Mouse (Mus musculus) hindbrain, embryonic 16.5 days (tissue): Measurements from ENCODE around the gene Plekha5. TPM values are rescaled to one million over a fixed set of nuclear protein-coding genes. Genes with fewer than 3 reads are reported as not detected.

Source experiments
- ATAC-seq: fragments of 200-750 bp; cut with Nextera tagmentation; 2 replicates; pipeline ENCODE4 v1.8.0; 2017; ENCODE audit warnings: moderate TSS enrichment, moderate library complexity
- H3K27ac ChIP-seq: fragments of 300-500 bp; sonication (generic); 2 replicates; pipeline ENCODE4 v1.5.1; 2014; ENCODE audit warnings: low read depth, mild to moderate bottlenecking, control low read depth, low read length, moderate library complexity
- H3K27me3 ChIP-seq: fragments of 300-500 bp; sonication (generic); replicated peaks from 2 replicates; pipeline ENCODE4 v1.6.1; 2014; ENCODE audit warnings: low read length; ENCODE audit not compliant: control insufficient read depth, insufficient read depth
- H3K36me3 ChIP-seq: fragments of 300-500 bp; sonication (generic); 2 replicates; pipeline ENCODE4 v1.6.1; 2014; ENCODE audit warnings: mild to moderate bottlenecking, low read length, moderate library complexity, mixed read lengths; ENCODE audit not compliant: control insufficient read depth, insufficient read depth
- H3K4me1 ChIP-seq: fragments of 300-500 bp; sonication (generic); 2 replicates; pipeline ENCODE4 v1.6.1; 2014; ENCODE audit warnings: low read depth, low read length; ENCODE audit not compliant: control insufficient read depth, insufficient read depth
- H3K4me2 ChIP-seq: fragments of 300-500 bp; sonication (generic); 2 replicates; pipeline ENCODE4 v1.6.1; 2014; ENCODE audit warnings: mild to moderate bottlenecking, low read length, control low read depth, moderate library complexity
- H3K4me3 ChIP-seq: fragments of 300-500 bp; sonication (generic); 2 replicates; pipeline ENCODE4 v1.5.1; 2014; ENCODE audit warnings: mild to moderate bottlenecking, low read length, control low read depth, moderate library complexity
- H3K9ac ChIP-seq: fragments of 300-500 bp; sonication (generic); 2 replicates; pipeline ENCODE4 v1.6.1; 2014; ENCODE audit warnings: low read depth, mild to moderate bottlenecking, control low read depth, low read length, moderate library complexity
- H3K9me3 ChIP-seq: fragments of 300-500 bp; sonication (generic); 2 replicates; pipeline ENCODE4 v1.6.1; 2014; ENCODE audit warnings: mild to moderate bottlenecking, low read length, moderate library complexity; ENCODE audit not compliant: control insufficient read depth
- WGBS: fragments of 180-500 bp; shearing (Covaris S2); extraction: QIAGEN DNeasy Blood & Tissue Kit; methylation state at CpG from one replicate; pipeline ENCODE4 v1.1.7; 2014; 5-methylcytosine and 5-hydroxymethylcytosine counted together
- polyA plus RNA-seq: library from polyadenylated mRNA; unstranded; fragments of >200 nt; fragmentation: Nextera tagmentation; extraction: Ambion mirVana; gene quantifications from 2 replicates; pipeline ENCODE4 v1.2.1, GENCODE M21; 2015

Gene Plekha5
- polyA plus RNA-seq, 1 experiment from 2014 or later: 31.2 TPM

DNA sequence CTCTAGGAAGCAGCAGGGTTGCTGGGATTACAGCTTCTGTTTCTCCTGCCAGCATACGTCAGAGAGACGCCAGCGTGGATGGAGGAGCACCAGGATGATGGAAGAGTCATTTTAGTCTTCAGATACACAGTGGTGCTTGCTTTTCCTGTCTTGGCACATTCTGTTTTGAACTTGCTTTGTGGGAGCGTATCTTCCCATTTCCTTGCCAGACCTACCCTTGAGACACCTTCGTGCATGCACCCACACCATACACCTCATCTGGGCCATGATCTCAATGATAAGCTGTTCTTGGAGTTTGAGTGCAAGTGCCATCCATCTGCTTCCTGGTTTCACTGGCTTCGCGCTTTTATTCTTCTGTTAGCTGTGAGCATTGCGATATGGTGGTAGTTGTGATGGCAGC, 28.9 kb downstream of the Plekha5 start:
- Histone ChIP-seq H3K9me3 (no peaks in the 10 kb centered on the region), H3K27ac (no peak overlapping the region), H3K4me2 (no peak overlapping the region), H3K4me1 (peaks cover 4% of the 10 kb centered on the region), H3K4me3 (no peak overlapping the region), H3K36me3 (peaks cover 2% of the 10 kb centered on the region; the same call in 1 of the 2 replicates), H3K9ac (no peak overlapping the region), H3K27me3 (no peaks in the 10 kb centered on the region)
- 93% methylated on average over 8 of the region's 8 CpGs for WGBS
- no peak for ATAC-seq

DNA sequence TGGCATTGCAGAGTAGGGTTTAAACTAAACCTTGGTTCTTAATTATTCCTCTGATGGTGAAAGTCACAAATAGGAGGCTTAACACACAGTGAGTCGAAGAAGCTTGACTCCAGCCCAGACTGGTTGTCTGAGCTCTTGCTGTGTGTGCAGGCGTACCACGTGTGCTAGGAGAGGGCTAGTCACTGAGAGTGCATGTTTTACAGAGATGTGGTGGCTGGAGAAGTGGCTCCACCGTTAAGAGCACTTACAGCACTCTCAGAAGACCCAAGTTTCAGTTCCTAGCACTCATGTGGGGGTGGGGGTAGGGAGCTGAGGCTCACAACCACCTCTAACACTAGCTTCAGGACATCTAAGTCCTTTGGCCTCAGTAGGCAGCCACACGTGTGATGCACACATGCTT, 29.6 kb downstream of the Plekha5 start:
- 93% methylated on average over 5 of the region's 5 CpGs for WGBS
- Histone ChIP-seq H3K27me3 (no peaks in the 10 kb centered on the region), H3K4me1 (peaks cover 4% of the 10 kb centered on the region), H3K36me3 (peaks cover 2% of the 10 kb centered on the region; the same call in 1 of the 2 replicates), H3K4me2 (no peak overlapping the region), H3K4me3 (no peak overlapping the region), H3K27ac (no peak overlapping the region), H3K9ac (no peak overlapping the region), H3K9me3 (no peaks in the 10 kb centered on the region)
- ATAC-seq: no peak

DNA sequence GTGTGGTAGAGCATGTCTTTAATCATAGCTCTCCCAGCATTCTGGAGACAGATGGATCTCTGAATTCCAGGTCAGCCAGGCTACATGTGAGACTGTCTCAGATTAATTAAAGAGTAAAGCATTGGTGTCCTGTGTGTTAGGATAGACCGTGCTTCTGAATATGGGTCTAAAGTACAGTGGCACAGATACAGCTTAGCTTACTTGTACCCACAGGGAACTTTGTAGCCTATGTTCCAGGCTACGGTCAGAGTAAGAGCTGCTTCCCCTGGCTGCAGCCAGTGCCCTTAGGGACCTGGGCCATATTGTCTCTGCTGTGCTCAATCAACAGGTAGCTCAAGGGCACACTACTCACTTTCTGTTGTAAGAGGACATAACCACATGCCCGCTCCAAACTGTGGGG, 30.5 kb downstream of the Plekha5 start:
- 81% methylated on average over 3 of the region's 3 CpGs for WGBS
- ATAC-seq: peak; percentile 5; the same call in 1 of the 2 replicates
- no peak overlapping the region for H3K27ac ChIP-seq

GRCm38 (mm10) chr6:140455851-140456250, 32.0 kb downstream of the Plekha5 start:
- no peak overlapping the region for H3K27ac ChIP-seq
- no peak overlapping the region for H3K4me3 ChIP-seq

More for the DNA sequence above, 30.5 kb downstream of the Plekha5 start:
- Histone ChIP-seq H3K36me3 (peaks cover 2% of the 10 kb centered on the region; the same call in 1 of the 2 replicates), H3K4me1 (peaks cover 4% of the 10 kb centered on the region), H3K9ac (no peak overlapping the region), H3K4me2 (no peak overlapping the region), H3K27me3 (no peaks in the 10 kb centered on the region), H3K4me3 (no peak overlapping the region), H3K9me3 (no peaks in the 10 kb centered on the region)

GRCm38 (mm10) chr6:140456393-140457163, 32.7 kb downstream of the Plekha5 start:
- Histone ChIP-seq H3K27ac (no peak overlapping the region), H3K4me3 (no peak overlapping the region), H3K36me3 (peaks cover 2% of the 10 kb centered on the region; the same call in 1 of the 2 replicates), H3K4me1 (peaks cover 4% of the 10 kb centered on the region), H3K27me3 (no peaks in the 10 kb centered on the region), H3K9me3 (no peaks in the 10 kb centered on the region), H3K4me2 (no peak overlapping the region), H3K9ac (no peak overlapping the region)
- 78% methylated on average over 15 of the region's 15 CpGs for WGBS
- ATAC-seq: peak; percentile 76

More at GRCm38 (mm10) chr6:140455851-140456250, 32.0 kb downstream of the Plekha5 start:
- Histone ChIP-seq H3K9ac (no peak overlapping the region), H3K4me1 (peaks cover 4% of the 10 kb centered on the region), H3K27me3 (no peaks in the 10 kb centered on the region), H3K9me3 (no peaks in the 10 kb centered on the region), H3K4me2 (no peak overlapping the region), H3K36me3 (peaks cover 2% of the 10 kb centered on the region; the same call in 1 of the 2 replicates)
- ATAC-seq: no peak
- WGBS: 57% methylated on average over 3 of the region's 3 CpGs

- Histone ChIP-seq H3K4me3 (no peak overlapping the region), H3K9ac (no peak overlapping the region), H3K4me1 (peaks cover 4% of the 10 kb centered on the region), H3K27me3 (no peaks in the 10 kb centered on the region), H3K27ac (no peak overlapping the region), H3K36me3 (no peaks in the 10 kb centered on the region), H3K9me3 (no peaks in the 10 kb centered on the region), H3K4me2 (no peak overlapping the region)
- ATAC-seq: no peak
- 71% methylated on average over 7 of the region's 7 CpGs for WGBS
Observed at GRCm38 (mm10) chr6:140460398-140460797, 36.5 kb downstream of the Plekha5 start.

DNA sequence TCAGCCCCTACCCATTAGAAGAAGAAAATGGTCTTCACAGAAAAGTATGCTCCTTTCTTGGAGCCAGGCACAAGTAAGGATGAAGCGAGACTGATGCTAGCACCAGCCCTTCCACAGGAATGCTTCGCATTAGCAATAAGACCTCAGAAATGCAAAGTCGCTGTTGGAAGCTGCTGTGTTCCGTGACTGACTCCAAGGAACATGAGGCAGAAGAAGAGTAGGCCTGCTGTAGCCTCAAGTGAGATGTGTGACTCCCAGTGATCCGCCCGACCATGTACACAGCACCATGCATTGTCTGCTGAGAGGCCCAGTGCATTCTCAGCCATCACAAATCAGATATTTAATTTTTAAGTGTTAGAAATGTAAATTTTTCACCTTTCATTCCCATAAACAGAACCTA, 41.0 kb downstream of the Plekha5 start:
- no peak for ATAC-seq
- 86% methylated on average over 6 of the region's 6 CpGs for WGBS
- Histone ChIP-seq H3K27me3 (no peaks in the 10 kb centered on the region), H3K4me2 (no peak overlapping the region), H3K36me3 (no peaks in the 10 kb centered on the region), H3K9me3 (no peaks in the 10 kb centered on the region), H3K9ac (no peak overlapping the region), H3K4me3 (no peak overlapping the region), H3K27ac (no peak overlapping the region), H3K4me1 (no peaks in the 10 kb centered on the region)

DNA sequence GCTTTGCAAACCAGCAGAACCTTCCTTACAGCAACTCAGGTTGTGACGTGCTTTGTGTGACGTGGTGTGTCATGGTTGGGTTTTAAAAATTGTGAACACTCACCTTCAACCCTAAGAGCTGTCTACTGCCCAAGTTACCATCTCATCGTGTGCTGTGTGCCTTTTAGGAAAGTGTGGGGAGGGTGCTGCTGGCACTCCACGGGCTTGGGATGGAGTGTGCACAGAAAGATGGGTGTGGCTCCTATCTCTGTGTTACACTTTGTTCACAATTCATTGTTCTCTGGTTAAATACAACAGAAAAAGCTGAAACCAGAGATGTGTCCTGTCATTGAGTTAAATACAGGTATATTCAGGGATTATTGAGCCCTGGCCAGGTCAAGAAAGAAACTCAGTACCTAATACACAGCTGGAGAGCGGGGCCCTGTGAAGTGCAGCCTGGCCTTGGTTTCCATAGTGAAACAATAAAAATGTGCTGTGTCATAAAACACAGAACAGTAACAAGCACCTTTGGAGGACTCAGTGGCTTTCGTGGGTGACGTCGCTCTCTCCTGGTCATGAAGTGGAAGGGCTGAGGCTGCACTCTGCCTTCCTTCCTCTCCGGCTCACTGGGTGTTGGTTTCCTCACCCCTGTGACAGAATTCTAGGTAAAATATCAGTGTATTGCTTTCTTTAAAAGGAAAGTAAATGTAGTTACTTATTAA, 42.2 kb downstream of the Plekha5 start:
- H3K9me3 ChIP-seq: no peaks in the 10 kb centered on the region
- ATAC-seq: peak; percentile 18; the same call in 1 of the 2 replicates
- H3K4me3 ChIP-seq: no peak overlapping the region
- H3K27me3 ChIP-seq: no peaks in the 10 kb centered on the region
- H3K4me2 ChIP-seq: no peak overlapping the region
- no peaks in the 10 kb centered on the region for H3K36me3 ChIP-seq
- no peak overlapping the region for H3K9ac ChIP-seq
- no peaks in the 10 kb centered on the region for H3K4me1 ChIP-seq
- H3K27ac ChIP-seq: no peak overlapping the region
- WGBS: 86% methylated on average over 9 of the region's 9 CpGs

- Histone ChIP-seq H3K4me1 (no peaks in the 10 kb centered on the region), H3K4me2 (no peak overlapping the region), H3K27ac (no peak overlapping the region), H3K9ac (no peak overlapping the region), H3K36me3 (no peaks in the 10 kb centered on the region), H3K4me3 (no peak overlapping the region), H3K9me3 (no peaks in the 10 kb centered on the region), H3K27me3 (no peaks in the 10 kb centered on the region)
- ATAC-seq: no peak
- 69% methylated on average over 6 of the region's 6 CpGs for WGBS
Observed at GRCm38 (mm10) chr6:140466841-140467240, 43.0 kb downstream of the Plekha5 start.
